Mouse (Mus musculus) ES-Bruce4 (cell line): ENCODE results near the gene Acss1. TPM values are rescaled to one million over a fixed set of nuclear protein-coding genes. Genes with fewer than 3 reads are reported as not detected.

ENCODE experiments used
- H3K27ac ChIP-seq: 2 replicates; pipeline ENCODE4 v1.5.1; 2012; ENCODE audit warnings: low read length, inconsistent platforms; ENCODE audit not compliant: insufficient read depth
- H3K27me3 ChIP-seq: 2 replicates; pipeline ENCODE4 v1.6.1; 2012; ENCODE audit warnings: mild to moderate bottlenecking, low read length, inconsistent platforms; ENCODE audit not compliant: control insufficient read depth, poor library complexity, insufficient read depth, severe bottlenecking
- H3K36me3 ChIP-seq: 2 replicates; pipeline ENCODE4 v1.6.1; 2012; ENCODE audit warnings: inconsistent platforms, mild to moderate bottlenecking, low read length, moderate library complexity; ENCODE audit not compliant: control insufficient read depth, poor library complexity, insufficient read depth, severe bottlenecking
- H3K4me1 ChIP-seq: one replicate; pipeline ENCODE4 v1.8.1; 2011; ENCODE audit warnings: low read length; ENCODE audit not compliant: control insufficient read depth, insufficient read depth
- H3K4me3 ChIP-seq: 2 replicates; pipeline ENCODE4 v1.5.1; 2011; ENCODE audit warnings: low read depth, mild to moderate bottlenecking, low read length
- H3K9ac ChIP-seq: 2 replicates; pipeline ENCODE4 v1.6.1; 2012; ENCODE audit warnings: low read depth, mild to moderate bottlenecking, inconsistent platforms; ENCODE audit not compliant: poor library complexity, severe bottlenecking
- H3K9me3 ChIP-seq: replicated peaks from 2 replicates; pipeline ENCODE4 v1.6.1; 2012; ENCODE audit warnings: mild to moderate bottlenecking, low read length, inconsistent platforms; ENCODE audit not compliant: control insufficient read depth, poor library complexity, insufficient read depth, severe bottlenecking
- CTCF ChIP-seq: IDR thresholded peaks from one replicate; pipeline ENCODE4 v1.8.1; 2011; ENCODE audit warnings: low read depth, low read length
- EP300 ChIP-seq: IDR thresholded peaks from 2 replicates; pipeline ENCODE4 v1.6.1; 2011; ENCODE audit warnings: low read depth, low read length; ENCODE audit not compliant: insufficient read depth
- POLR2A ChIP-seq: IDR thresholded peaks from one replicate; pipeline ENCODE4 v1.8.1; 2011; ENCODE audit warnings: low read length; ENCODE audit not compliant: insufficient read depth
- polyA plus RNA-seq: library from polyadenylated mRNA; stranded (reverse); fragments of >200 nt; gene quantifications from 2 replicates; pipeline ENCODE4 v1.2.4, GENCODE M21; 2011; ENCODE audit warnings: low read depth; ENCODE audit not compliant: missing spikeins, insufficient read depth, insufficient read length

Gene Acss1
- polyA plus RNA-seq, 1 experiment, result 9.8 TPM

- H3K36me3 ChIP-seq, result no peaks in the 10 kb centered on the region
- no peak for TF ChIP-seq POLR2A
- no peak for TF ChIP-seq CTCF
- no peak for TF ChIP-seq EP300
- H3K4me3 ChIP-seq, result no peak overlapping the region
- H3K9me3 ChIP-seq, result no peaks in the 10 kb centered on the region
- H3K27me3 ChIP-seq, result no peaks in the 10 kb centered on the region
- H3K4me1 ChIP-seq, result no peaks in the 10 kb centered on the region
- H3K9ac ChIP-seq, result no peak overlapping the region
- no peak overlapping the region for H3K27ac ChIP-seq
These were observed 46.6 kb downstream of the Acss1 start for GRCm38 (mm10) chr2:150621698-150622097.

GRCm38 (mm10) chr2:150610097-150610496 is 58.2 kb downstream of the Acss1 start:
- no peaks in the 10 kb centered on the region for H3K27me3 ChIP-seq
- H3K9ac ChIP-seq, result no peak overlapping the region
- H3K27ac ChIP-seq, result no peak overlapping the region
- H3K9me3 ChIP-seq, result no peaks in the 10 kb centered on the region
- H3K36me3 ChIP-seq, result no peaks in the 10 kb centered on the region
- no peaks in the 10 kb centered on the region for H3K4me1 ChIP-seq
- no peak overlapping the region for H3K4me3 ChIP-seq
- TF ChIP-seq CTCF (no peak), POLR2A (no peak), EP300 (no peak)

GRCm38 (mm10) chr2:150608872-150609560 is 59.3 kb downstream of the Acss1 start:
- Histone ChIP-seq H3K9me3 (no peaks in the 10 kb centered on the region), H3K27me3 (no peaks in the 10 kb centered on the region), H3K4me1 (no peaks in the 10 kb centered on the region), H3K36me3 (no peaks in the 10 kb centered on the region), H3K4me3 (peak overlapping the region; percentile 74), H3K9ac (peak overlapping the region; percentile 47), H3K27ac (no peak overlapping the region)
- no peak for TF ChIP-seq POLR2A
- TF ChIP-seq EP300, result no peak
- TF ChIP-seq CTCF, result no peak

GRCm38 (mm10) chr2:150608087-150608799 is 60.1 kb downstream of the Acss1 start, which contains the start of gene Apmap:
Gene Apmap (minus strand): TSS chr2:150608567.
- Histone ChIP-seq H3K27ac (no peak within 1 kb of the TSS), H3K4me1 (no peaks in the 10 kb centered on the region), H3K9me3 (no peaks in the 10 kb centered on the region), H3K9ac (peak within 1 kb of the TSS; percentile 65), H3K36me3 (no peaks in the 10 kb centered on the region), H3K4me3 (peak within 1 kb of the TSS; percentile 83), H3K27me3 (no peaks in the 10 kb centered on the region)
- TF ChIP-seq CTCF, result no peak
- TF ChIP-seq POLR2A, result peak; percentile 42

GRCm38 (mm10) chr2:150607086-150607485 is 61.2 kb downstream of the Acss1 start:
- H3K9ac ChIP-seq, result no peak overlapping the region
- H3K4me3 ChIP-seq, result no peak overlapping the region

GRCm38 (mm10) chr2:150604802-150605201 is 63.5 kb downstream of the Acss1 start:
- TF ChIP-seq EP300 (no peak), CTCF (no peak), POLR2A (no peak)
- no peaks in the 10 kb centered on the region for H3K36me3 ChIP-seq
- no peaks in the 10 kb centered on the region for H3K4me1 ChIP-seq
- H3K9me3 ChIP-seq, result no peaks in the 10 kb centered on the region
- H3K4me3 ChIP-seq, result no peak overlapping the region
- H3K27me3 ChIP-seq, result no peaks in the 10 kb centered on the region
- H3K9ac ChIP-seq, result no peak overlapping the region
- no peak overlapping the region for H3K27ac ChIP-seq

More at GRCm38 (mm10) chr2:150607086-150607485, 61.2 kb downstream of the Acss1 start:
- TF ChIP-seq EP300, result no peak
- no peak for TF ChIP-seq CTCF
- no peak for TF ChIP-seq POLR2A
- H3K27me3 ChIP-seq, result no peaks in the 10 kb centered on the region
- no peaks in the 10 kb centered on the region for H3K9me3 ChIP-seq
- H3K27ac ChIP-seq, result no peak overlapping the region
- H3K36me3 ChIP-seq, result no peaks in the 10 kb centered on the region
- H3K4me1 ChIP-seq, result no peaks in the 10 kb centered on the region
